Mouse (Mus musculus) embryonic facial prominence, embryonic 15.5 days (tissue): ENCODE measurements at regions not wholly inside any gene's neighbourhood (a gene's known extent, or its start where the extent isn't known, plus 50 kb on each side); places are given as distances from the start of the nearest gene placed in this dataset. TPM values are rescaled to one million over a fixed set of nuclear protein-coding genes. Genes with fewer than 3 reads are reported as not detected.

Experiments
- ATAC-seq: fragments of 200-750 bp; cut with Nextera tagmentation; 2 replicates; pipeline ENCODE4 v1.8.0; 2017; ENCODE audit warnings: low read depth, moderate TSS enrichment; ENCODE audit not compliant: insufficient number of reproducible peaks, low FRiP score, low TSS enrichment
- H3K27ac ChIP-seq: fragments of 300-500 bp; sonication (generic); replicated peaks from 2 replicates; pipeline ENCODE4 v1.5.1; 2015; ENCODE audit warnings: mild to moderate bottlenecking, inconsistent platforms
- H3K27me3 ChIP-seq: fragments of 300-500 bp; sonication (generic); 2 replicates; pipeline ENCODE4 v1.6.1; 2015; ENCODE audit warnings: inconsistent platforms
- H3K36me3 ChIP-seq: fragments of 300-500 bp; sonication (generic); 2 replicates; pipeline ENCODE4 v1.6.1; 2015; ENCODE audit warnings: mild to moderate bottlenecking, inconsistent platforms
- H3K4me1 ChIP-seq: fragments of 300-500 bp; sonication (generic); 2 replicates; pipeline ENCODE4 v1.6.1; 2015; ENCODE audit warnings: inconsistent platforms
- H3K4me2 ChIP-seq: fragments of 300-500 bp; sonication (generic); replicated peaks from 2 replicates; pipeline ENCODE4 v1.6.1; 2015; ENCODE audit warnings: mild to moderate bottlenecking, inconsistent platforms
- H3K4me3 ChIP-seq: fragments of 300-500 bp; sonication (generic); replicated peaks from 2 replicates; pipeline ENCODE4 v1.5.1; 2015; ENCODE audit warnings: mild to moderate bottlenecking, inconsistent platforms
- H3K9ac ChIP-seq: fragments of 300-500 bp; sonication (generic); 2 replicates; pipeline ENCODE4 v1.6.1; 2015; ENCODE audit warnings: inconsistent platforms
- H3K9me3 ChIP-seq: fragments of 300-500 bp; sonication (generic); replicated peaks from 2 replicates; pipeline ENCODE4 v1.6.1; 2016; ENCODE audit warnings: inconsistent platforms
- WGBS: fragments of 180-500 bp; shearing (Covaris S2); methylation state at CpG from one replicate; pipeline ENCODE4 v1.1.7; 2015; 5-methylcytosine and 5-hydroxymethylcytosine counted together
- microRNA-seq: library from miRNA; unstranded; fragments of <30 nt; microRNA quantifications from one replicate; pipeline ENCODE4, GENCODE M21; 2016; ENCODE audit warnings: borderline number of aligned reads

- Histone ChIP-seq H3K27ac (no peak overlapping the region; the same call in 1 of the 2 replicates), H3K4me1 (peaks cover 69% of the 10 kb centered on the region), H3K36me3 (no peaks in the 10 kb centered on the region), H3K27me3 (no peaks in the 10 kb centered on the region; the same call in 1 of the 2 replicates), H3K4me3 (no peak overlapping the region), H3K4me2 (no peak overlapping the region), H3K9me3 (no peaks in the 10 kb centered on the region), H3K9ac (no peak overlapping the region)
- WGBS, result 49% methylated on average over 12 of the region's 12 CpGs
- no peak for ATAC-seq
Observed at GRCm38 (mm10) chr12:109397175-109398058, 55.2 kb upstream of the Dlk1 start.

GRCm38 (mm10) chr12:109398473-109398872, 54.1 kb upstream of the Dlk1 start:
- H3K4me3 ChIP-seq, result no peak overlapping the region
- no peaks in the 10 kb centered on the region for H3K9me3 ChIP-seq
- ATAC-seq, result no peak
- no peaks in the 10 kb centered on the region for H3K36me3 ChIP-seq
- H3K9ac ChIP-seq, result no peak overlapping the region
- H3K4me1 ChIP-seq, result peaks cover 78% of the 10 kb centered on the region
- H3K27me3 ChIP-seq, result no peaks in the 10 kb centered on the region; the same call in 1 of the 2 replicates
- H3K4me2 ChIP-seq, result no peak overlapping the region
- 81% methylated on average over 7 of the region's 7 CpGs for WGBS
- peak overlapping the region; percentile 86; the same call in 1 of the 2 replicates for H3K27ac ChIP-seq

GRCm38 (mm10) chr12:109398951-109399350, 53.7 kb upstream of the Dlk1 start:
- no peak overlapping the region for H3K4me2 ChIP-seq
- H3K27me3 ChIP-seq, result no peaks in the 10 kb centered on the region; the same call in 1 of the 2 replicates
- H3K36me3 ChIP-seq, result no peaks in the 10 kb centered on the region
- H3K9ac ChIP-seq, result no peak overlapping the region
- 15% methylated on average over 6 of the region's 6 CpGs for WGBS
- H3K4me1 ChIP-seq, result peaks cover 77% of the 10 kb centered on the region
- no peaks in the 10 kb centered on the region for H3K9me3 ChIP-seq
- ATAC-seq, result no peak
- H3K4me3 ChIP-seq, result no peak overlapping the region
- peak overlapping the region; percentile 86 for H3K27ac ChIP-seq

GRCm38 (mm10) chr12:109399591-109399990, 53.0 kb upstream of the Dlk1 start:
- H3K4me3 ChIP-seq, result 0 out of 2 replicates have a peak overlapping the region, but pooled peaks have one; percentile 4
- no peak for ATAC-seq

GRCm38 (mm10) chr12:109400041-109400440, 52.6 kb upstream of the Dlk1 start:
- H3K4me3 ChIP-seq, result no peak overlapping the region
- H3K27ac ChIP-seq, result peak overlapping the region; percentile 86
- H3K36me3 ChIP-seq, result no peaks in the 10 kb centered on the region
- WGBS, result 65% methylated on average over 7 of the region's 7 CpGs
- no peak for ATAC-seq
- H3K27me3 ChIP-seq, result no peaks in the 10 kb centered on the region
- H3K4me1 ChIP-seq, result peaks cover 68% of the 10 kb centered on the region
- H3K9me3 ChIP-seq, result no peaks in the 10 kb centered on the region
- H3K4me2 ChIP-seq, result peak overlapping the region; percentile 33; the same call in 1 of the 2 replicates
- H3K9ac ChIP-seq, result no peak overlapping the region

More at GRCm38 (mm10) chr12:109399591-109399990, 53.0 kb upstream of the Dlk1 start:
- Histone ChIP-seq H3K9ac (0 out of 2 replicates have a peak overlapping the region, but pooled peaks have one; percentile 4), H3K36me3 (no peaks in the 10 kb centered on the region), H3K9me3 (no peaks in the 10 kb centered on the region), H3K4me1 (peaks cover 71% of the 10 kb centered on the region), H3K4me2 (peak overlapping the region; percentile 33), H3K27me3 (no peaks in the 10 kb centered on the region; the same call in 1 of the 2 replicates), H3K27ac (peak overlapping the region; percentile 86; the same call in 1 of the 2 replicates)
- 13% methylated on average over 22 of the region's 22 CpGs for WGBS

- no peaks in the 10 kb centered on the region for H3K36me3 ChIP-seq
- no peak overlapping the region for H3K9ac ChIP-seq
- peaks cover 70% of the 10 kb centered on the region for H3K4me1 ChIP-seq
- H3K4me2 ChIP-seq, result no peak overlapping the region
- peak overlapping the region; percentile 86 for H3K27ac ChIP-seq
- H3K4me3 ChIP-seq, result no peak overlapping the region
- no peak for ATAC-seq
- WGBS, result 47% methylated on average over 15 of the region's 15 CpGs
- H3K27me3 ChIP-seq, result no peaks in the 10 kb centered on the region
- H3K9me3 ChIP-seq, result no peaks in the 10 kb centered on the region
Observed at GRCm38 (mm10) chr12:109400936-109401586, 51.6 kb upstream of the Dlk1 start.

- Histone ChIP-seq H3K27me3 (no peaks in the 10 kb centered on the region), H3K4me1 (peaks cover 72% of the 10 kb centered on the region), H3K36me3 (no peaks in the 10 kb centered on the region), H3K9me3 (no peaks in the 10 kb centered on the region), H3K4me3 (no peak overlapping the region), H3K27ac (peak overlapping the region; percentile 86), H3K9ac (no peak overlapping the region), H3K4me2 (no peak overlapping the region)
- WGBS, result 69% methylated on average over 6 of the region's 6 CpGs
- no peak for ATAC-seq
Observed at GRCm38 (mm10) chr12:109401696-109402095, 50.9 kb upstream of the Dlk1 start.

GRCm38 (mm10) chr12:109402226-109402625, 50.4 kb upstream of the Dlk1 start:
- H3K36me3 ChIP-seq, result no peaks in the 10 kb centered on the region
- peaks cover 72% of the 10 kb centered on the region for H3K4me1 ChIP-seq
- H3K27me3 ChIP-seq, result no peaks in the 10 kb centered on the region
- 30% methylated on average over 9 of the region's 9 CpGs for WGBS
- H3K9ac ChIP-seq, result no peak overlapping the region
- no peaks in the 10 kb centered on the region for H3K9me3 ChIP-seq
- no peak overlapping the region for H3K4me2 ChIP-seq
- H3K4me3 ChIP-seq, result no peak overlapping the region
- peak overlapping the region; percentile 86 for H3K27ac ChIP-seq
- ATAC-seq, result peak; percentile 84

Small RNA genes lying in the stretch of these regions (microRNA-seq; reads per million reads assigned to microRNA genes)
- not detected for gene Gm22234
- gene Gm25297, result not detected
